Mouse (Mus musculus) heart, embryonic 16.5 days (tissue): ENCODE results near the gene Sh3gl1. TPM values are rescaled to one million over a fixed set of nuclear protein-coding genes. Genes with fewer than 3 reads are reported as not detected.

Experiments
- ATAC-seq: fragments of 200-750 bp; cut with Nextera tagmentation; replicated peaks from 2 replicates; pipeline ENCODE4 v1.8.0; 2017; ENCODE audit warnings: moderate number of reproducible peaks; ENCODE audit not compliant: insufficient read depth, low FRiP score; ENCODE audit errors: extremely low read depth
- H3K27ac ChIP-seq: fragments of 300-500 bp; sonication (generic); 2 replicates; pipeline ENCODE4 v1.5.1; 2014; ENCODE audit warnings: mild to moderate bottlenecking, low read length, control low read depth, moderate library complexity
- H3K27me3 ChIP-seq: fragments of 300-500 bp; sonication (generic); 2 replicates; pipeline ENCODE4 v1.6.1; 2014; ENCODE audit warnings: low read length, mixed read lengths; ENCODE audit not compliant: control insufficient read depth, insufficient read depth
- H3K36me3 ChIP-seq: fragments of 300-500 bp; sonication (generic); 2 replicates; pipeline ENCODE4 v1.6.1; 2014; ENCODE audit not compliant: control insufficient read depth, insufficient read depth
- H3K4me1 ChIP-seq: fragments of 300-500 bp; sonication (generic); 2 replicates; pipeline ENCODE4 v1.6.1; 2014; ENCODE audit warnings: low read length, mixed read lengths; ENCODE audit not compliant: control insufficient read depth, insufficient read depth
- H3K4me2 ChIP-seq: fragments of 300-500 bp; sonication (generic); 2 replicates; pipeline ENCODE4 v1.6.1; 2014; ENCODE audit warnings: low read depth, mild to moderate bottlenecking, control low read depth, low read length
- H3K4me3 ChIP-seq: fragments of 300-500 bp; sonication (generic); 2 replicates; pipeline ENCODE4 v1.5.1; 2014; ENCODE audit warnings: mild to moderate bottlenecking, control low read depth, low read length
- H3K9ac ChIP-seq: fragments of 300-500 bp; sonication (generic); 2 replicates; pipeline ENCODE4 v1.6.1; 2014; ENCODE audit warnings: low read length, control low read depth
- H3K9me3 ChIP-seq: fragments of 300-500 bp; sonication (generic); replicated peaks from 2 replicates; pipeline ENCODE4 v1.6.1; 2016; ENCODE audit warnings: low read length; ENCODE audit not compliant: control insufficient read depth
- WGBS: fragments of 180-500 bp; shearing (Covaris S2); extraction: QIAGEN DNeasy Blood & Tissue Kit; methylation state at CpG from one replicate; pipeline ENCODE4 v1.1.7; 2014; 5-methylcytosine and 5-hydroxymethylcytosine counted together
- polyA plus RNA-seq: library from polyadenylated mRNA; unstranded; fragments of >200 nt; fragmentation: Nextera tagmentation; extraction: Ambion mirVana; gene quantifications from 2 replicates; pipeline ENCODE4 v1.2.1, GENCODE M21; 2015

The Sh3gl1 gene
- polyA plus RNA-seq, 1 experiment from 2014 or later: 81.1 TPM

- peak overlapping the region; percentile 30; the same call in 1 of the 2 replicates for H3K9ac ChIP-seq
- H3K4me1 ChIP-seq: peaks cover 35% of the 10 kb centered on the region
- H3K27ac ChIP-seq: no peak overlapping the region
- H3K4me3 ChIP-seq: no peak overlapping the region
- ATAC-seq: no peak
- H3K27me3 ChIP-seq: no peaks in the 10 kb centered on the region
- no peaks in the 10 kb centered on the region for H3K9me3 ChIP-seq
- H3K4me2 ChIP-seq: no peak overlapping the region
- H3K36me3 ChIP-seq: no peaks in the 10 kb centered on the region; the same call in 1 of the 2 replicates
- 78% methylated on average over 7 of the region's 7 CpGs for WGBS
These were observed 2.3 kb downstream of the Sh3gl1 start for GRCm38 (mm10) chr17:56034040-56034725.

GRCm38 (mm10) chr17:56032831-56033230 is 3.6 kb downstream of the Sh3gl1 start:
- Histone ChIP-seq H3K27me3 (no peaks in the 10 kb centered on the region), H3K4me2 (no peak overlapping the region), H3K4me1 (peaks cover 35% of the 10 kb centered on the region), H3K27ac (no peak overlapping the region), H3K4me3 (no peak overlapping the region), H3K9me3 (no peaks in the 10 kb centered on the region), H3K36me3 (no peaks in the 10 kb centered on the region; the same call in 1 of the 2 replicates), H3K9ac (0 out of 2 replicates have a peak overlapping the region, but pooled peaks have one; percentile 5)
- WGBS: 61% methylated on average over 7 of the region's 7 CpGs
- no peak for ATAC-seq

DNA sequence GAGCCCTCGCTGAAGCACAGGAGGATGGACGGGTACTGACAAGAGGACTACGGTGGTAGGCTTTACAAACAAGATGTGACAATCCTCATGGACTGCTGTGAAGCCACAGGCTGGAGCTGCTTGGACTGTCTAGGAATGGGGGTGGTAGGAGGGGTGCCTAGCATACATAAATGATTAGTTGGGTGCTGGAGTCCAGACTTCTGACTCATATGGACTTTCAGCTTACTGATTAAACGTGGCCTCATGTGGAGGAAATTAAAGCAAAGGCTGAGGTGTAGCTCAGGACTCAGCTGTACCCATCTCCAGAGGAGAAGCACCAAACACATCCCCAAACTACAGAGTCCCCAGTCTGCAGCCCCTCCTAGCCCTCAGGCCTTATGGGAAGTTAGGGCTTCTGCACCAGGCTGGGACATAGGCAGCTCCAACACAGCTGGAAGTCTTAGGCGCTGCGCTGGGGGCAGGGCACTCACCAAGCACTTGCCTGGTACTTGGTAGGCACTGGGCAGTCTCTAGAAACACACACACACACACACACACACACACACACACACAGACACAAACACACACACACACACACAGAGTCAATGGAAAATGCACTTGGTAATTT is 4.2 kb downstream of the Sh3gl1 start:
- Histone ChIP-seq H3K27ac (no peak overlapping the region), H3K4me3 (no peak overlapping the region), H3K27me3 (no peaks in the 10 kb centered on the region), H3K4me1 (peaks cover 35% of the 10 kb centered on the region), H3K36me3 (no peaks in the 10 kb centered on the region; the same call in 1 of the 2 replicates), H3K4me2 (no peak overlapping the region), H3K9me3 (no peaks in the 10 kb centered on the region), H3K9ac (peak overlapping the region; percentile 10; the same call in 1 of the 2 replicates)
- ATAC-seq: no peak
- WGBS: 74% methylated on average over 6 of the region's 6 CpGs

DNA sequence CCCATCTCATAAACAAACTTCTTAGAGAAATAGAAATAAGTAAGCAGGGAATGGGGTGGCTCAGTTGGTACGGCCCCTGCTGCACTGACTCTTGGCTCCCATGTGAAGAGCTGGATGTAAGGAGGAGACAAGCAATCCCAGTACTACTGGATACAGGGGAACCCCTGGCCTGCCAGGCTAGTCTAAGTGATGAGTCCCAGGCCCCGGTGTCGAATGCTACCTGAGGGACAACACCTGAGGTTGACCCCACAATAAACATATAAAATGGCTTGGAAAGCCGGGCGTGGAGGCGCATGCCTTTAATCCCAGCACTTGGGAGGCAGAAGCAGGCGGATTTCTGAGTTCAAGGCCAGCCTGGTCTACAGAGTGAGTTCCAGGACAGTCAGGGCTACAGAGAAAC is 5.0 kb downstream of the Sh3gl1 start:
- Histone ChIP-seq H3K27me3 (no peaks in the 10 kb centered on the region), H3K4me3 (no peak overlapping the region), H3K9me3 (no peaks in the 10 kb centered on the region), H3K4me1 (peaks cover 43% of the 10 kb centered on the region), H3K27ac (peak overlapping the region; percentile 38; the same call in 1 of the 2 replicates), H3K4me2 (no peak overlapping the region), H3K36me3 (no peaks in the 10 kb centered on the region; the same call in 1 of the 2 replicates), H3K9ac (0 out of 2 replicates have a peak overlapping the region, but pooled peaks have one; percentile 11)
- ATAC-seq: no peak
- 90% methylated on average over 7 of the region's 7 CpGs for WGBS

GRCm38 (mm10) chr17:56030919-56031318 is 5.5 kb downstream of the Sh3gl1 start:
- H3K9me3 ChIP-seq: no peaks in the 10 kb centered on the region
- H3K36me3 ChIP-seq: no peaks in the 10 kb centered on the region; the same call in 1 of the 2 replicates
- no peak for ATAC-seq
- H3K4me3 ChIP-seq: no peak overlapping the region
- 32% methylated on average over 5 of the region's 5 CpGs for WGBS
- peaks cover 49% of the 10 kb centered on the region for H3K4me1 ChIP-seq
- peak overlapping the region; percentile 38; the same call in 1 of the 2 replicates for H3K27ac ChIP-seq
- H3K27me3 ChIP-seq: no peaks in the 10 kb centered on the region
- H3K9ac ChIP-seq: 0 out of 2 replicates have a peak overlapping the region, but pooled peaks have one; percentile 11
- H3K4me2 ChIP-seq: no peak overlapping the region

GRCm38 (mm10) chr17:56030238-56030870 is 6.1 kb downstream of the Sh3gl1 start:
- H3K4me2 ChIP-seq: no peak overlapping the region
- H3K27ac ChIP-seq: peak overlapping the region; percentile 38; the same call in 1 of the 2 replicates
- no peaks in the 10 kb centered on the region for H3K9me3 ChIP-seq
- no peak overlapping the region for H3K4me3 ChIP-seq
- H3K9ac ChIP-seq: 0 out of 2 replicates have a peak overlapping the region, but pooled peaks have one; percentile 11
- peaks cover 47% of the 10 kb centered on the region for H3K4me1 ChIP-seq
- no peak for ATAC-seq
- no peaks in the 10 kb centered on the region; the same call in 1 of the 2 replicates for H3K36me3 ChIP-seq
- no peaks in the 10 kb centered on the region for H3K27me3 ChIP-seq
- 85% methylated on average over 9 of the region's 9 CpGs for WGBS

DNA sequence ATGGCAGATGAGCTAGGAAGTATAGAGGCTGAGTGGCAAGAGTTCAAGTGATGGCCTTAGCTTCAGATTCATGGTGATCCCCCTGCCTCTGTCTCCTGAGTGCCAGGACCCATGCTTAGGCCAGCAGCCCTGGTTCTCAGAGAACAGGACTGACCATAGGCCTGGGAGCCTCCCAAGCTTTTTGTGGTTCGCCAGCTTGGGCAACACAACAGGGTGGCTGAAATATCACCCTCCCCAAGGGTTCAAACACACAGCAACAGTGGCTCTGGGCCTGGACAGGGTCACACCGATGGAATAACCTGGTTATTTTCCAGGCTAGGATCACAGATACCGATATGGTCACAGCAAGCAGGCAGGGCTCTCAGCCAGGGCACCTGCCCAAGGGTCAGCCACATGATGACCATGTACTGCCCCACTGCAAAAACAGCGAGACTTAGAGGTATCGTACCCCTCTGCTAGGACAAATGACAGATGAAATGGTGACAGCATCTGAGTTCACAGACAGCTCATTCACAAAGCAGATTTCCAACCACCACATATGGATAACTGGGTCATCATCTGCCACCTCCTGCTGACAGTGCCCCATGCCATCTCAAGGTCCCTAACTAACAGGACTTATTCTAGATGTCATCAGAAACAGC is 8.5 kb downstream of the Sh3gl1 start:
- no peaks in the 10 kb centered on the region for H3K9me3 ChIP-seq
- no peak for ATAC-seq
- H3K4me3 ChIP-seq: no peak overlapping the region
- H3K4me1 ChIP-seq: peaks cover 50% of the 10 kb centered on the region
- no peaks in the 10 kb centered on the region for H3K27me3 ChIP-seq
- no peaks in the 10 kb centered on the region for H3K36me3 ChIP-seq
- no peak overlapping the region for H3K27ac ChIP-seq
- H3K4me2 ChIP-seq: no peak overlapping the region
- H3K9ac ChIP-seq: no peak overlapping the region
- 87% methylated on average over 5 of the region's 5 CpGs for WGBS

GRCm38 (mm10) chr17:56026881-56027280 is 9.6 kb downstream of the Sh3gl1 start:
- no peak overlapping the region for H3K4me3 ChIP-seq
- H3K27ac ChIP-seq: peak overlapping the region; percentile 30
- no peaks in the 10 kb centered on the region for H3K36me3 ChIP-seq
- H3K27me3 ChIP-seq: no peaks in the 10 kb centered on the region
- 0 out of 2 replicates have a peak overlapping the region, but pooled peaks have one; percentile 5 for H3K9ac ChIP-seq
- 65% methylated on average over 1 of the region's 1 CpGs for WGBS
- H3K9me3 ChIP-seq: no peaks in the 10 kb centered on the region
- peaks cover 46% of the 10 kb centered on the region for H3K4me1 ChIP-seq
- H3K4me2 ChIP-seq: no peak overlapping the region
- no peak for ATAC-seq
